Mouse (Mus musculus) stomach, postnatal 0 days (tissue): ENCODE measurements at regions not wholly inside any gene's neighbourhood (a gene's known extent, or its start where the extent isn't known, plus 50 kb on each side); places are given as distances from the start of the nearest gene placed in this dataset.
A peak's percentile ranks its signal among the peaks of the same experiment; 100 is the strongest.

ENCODE experiments used
- ATAC-seq: fragments of 200-750 bp; cut with Nextera tagmentation; 2 replicates; pipeline ENCODE4 v1.8.0; 2017; ENCODE audit not compliant: low FRiP score, low TSS enrichment
- DNase-seq: peaks from one replicate; pipeline ENCODE4 v3.0.0-alpha.2; 2016; ENCODE audit warnings: low spot score
- H3K27ac ChIP-seq: fragments of 300-500 bp; sonication (generic); replicated peaks from 2 replicates; pipeline ENCODE4 v1.5.1; 2014; ENCODE audit warnings: mild to moderate bottlenecking, control low read depth
- H3K27me3 ChIP-seq: fragments of 300-500 bp; sonication (generic); 2 replicates; pipeline ENCODE4 v1.6.1; 2014; ENCODE audit warnings: low read length; ENCODE audit not compliant: control insufficient read depth, insufficient read depth
- H3K36me3 ChIP-seq: fragments of 300-500 bp; sonication (generic); 2 replicates; pipeline ENCODE4 v1.6.1; 2014; ENCODE audit warnings: low read length, mixed read lengths; ENCODE audit not compliant: control insufficient read depth, insufficient read depth
- H3K4me1 ChIP-seq: fragments of 300-500 bp; sonication (generic); replicated peaks from 2 replicates; pipeline ENCODE4 v1.6.1; 2014; ENCODE audit warnings: antibody characterized with exemption; ENCODE audit not compliant: control insufficient read depth, insufficient read depth
- H3K4me2 ChIP-seq: fragments of 300-500 bp; sonication (generic); replicated peaks from 2 replicates; pipeline ENCODE4 v1.6.1; 2014; ENCODE audit warnings: low read depth, mild to moderate bottlenecking, control low read depth, moderate library complexity
- H3K4me3 ChIP-seq: fragments of 300-500 bp; sonication (generic); 2 replicates; pipeline ENCODE4 v1.5.1; 2014; ENCODE audit warnings: low read depth, low read length, control low read depth
- H3K9ac ChIP-seq: fragments of 300-500 bp; sonication (generic); 2 replicates; pipeline ENCODE4 v1.6.1; 2014; ENCODE audit warnings: mild to moderate bottlenecking, low read length, control low read depth, mixed read lengths
- H3K9me3 ChIP-seq: fragments of 300-500 bp; sonication (generic); 2 replicates; pipeline ENCODE4 v1.6.1; 2016; ENCODE audit warnings: low read length; ENCODE audit not compliant: control insufficient read depth
- CTCF ChIP-seq: IDR thresholded peaks from 2 replicates; pipeline ENCODE4 v1.5.1; 2016; ENCODE audit warnings: antibody characterized with exemption, low read depth, mild to moderate bottlenecking, moderate library complexity
- EP300 ChIP-seq: optimal IDR thresholded peaks from 2 replicates; pipeline ENCODE3; 2016; ENCODE audit warnings: antibody characterized with exemption
- WGBS: fragments of 180-500 bp; shearing (Covaris S2); extraction: QIAGEN DNeasy Blood & Tissue Kit; methylation state at CpG from one replicate; pipeline ENCODE4 v1.1.7; 2014; 5-methylcytosine and 5-hydroxymethylcytosine counted together

DNA sequence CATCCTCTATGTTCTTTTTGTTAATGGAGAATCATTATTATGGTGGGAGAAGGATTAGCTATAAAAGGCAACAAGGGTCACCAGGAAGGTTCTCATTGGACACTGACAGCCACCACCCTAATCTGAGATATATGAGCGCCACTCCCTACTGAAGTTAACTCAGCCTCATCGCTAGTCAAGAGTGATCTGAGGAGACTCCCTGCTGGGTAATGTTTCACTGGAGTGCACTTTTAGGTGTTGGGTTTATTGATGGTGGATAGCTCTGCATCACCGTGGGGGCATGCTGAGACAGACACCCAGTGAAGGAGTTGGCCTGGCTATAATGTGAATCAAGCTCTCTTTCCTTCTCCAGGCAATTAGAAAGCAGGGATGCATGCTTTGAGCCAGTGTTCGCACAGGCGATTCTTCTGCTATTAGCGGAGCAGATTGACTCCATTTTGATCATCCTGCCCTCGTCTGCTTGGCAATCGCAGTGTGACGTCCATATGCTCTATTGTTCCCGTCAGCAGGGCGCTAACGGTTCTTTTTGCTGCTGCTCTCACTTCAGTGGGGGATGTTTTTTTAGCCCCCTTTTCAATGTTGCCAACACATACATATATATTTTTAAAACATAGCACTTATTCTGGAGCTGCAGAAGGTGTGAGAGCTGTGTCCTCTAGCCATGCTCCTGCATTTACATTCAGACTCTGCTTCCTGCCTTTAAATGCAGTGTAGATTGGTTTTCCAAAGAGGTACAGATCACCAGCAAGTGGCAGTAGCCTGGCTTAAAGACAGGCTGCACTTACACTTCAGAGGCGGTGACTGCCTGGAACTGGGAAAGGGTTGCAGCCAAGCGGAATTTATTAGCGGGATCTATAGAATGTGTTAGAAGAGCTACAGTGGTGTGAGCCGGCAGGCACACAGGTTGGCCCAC, 263.9 kb upstream of the Dph6 start:
- TF ChIP-seq EP300 (no peak), CTCF (no peak)
- WGBS = 83% methylated on average over 16 of the region's 16 CpGs
- H3K27ac ChIP-seq = no peak overlapping the region
- H3K4me3 ChIP-seq = no peak overlapping the region
- no peaks in the 10 kb centered on the region for H3K4me1 ChIP-seq
- no peaks in the 10 kb centered on the region for H3K9me3 ChIP-seq
- H3K27me3 ChIP-seq = no peaks in the 10 kb centered on the region
- no peaks in the 10 kb centered on the region for H3K36me3 ChIP-seq
- no peak for DNase-seq
- H3K9ac ChIP-seq = no peak overlapping the region
- no peak for ATAC-seq
- H3K4me2 ChIP-seq = no peak overlapping the region

DNA sequence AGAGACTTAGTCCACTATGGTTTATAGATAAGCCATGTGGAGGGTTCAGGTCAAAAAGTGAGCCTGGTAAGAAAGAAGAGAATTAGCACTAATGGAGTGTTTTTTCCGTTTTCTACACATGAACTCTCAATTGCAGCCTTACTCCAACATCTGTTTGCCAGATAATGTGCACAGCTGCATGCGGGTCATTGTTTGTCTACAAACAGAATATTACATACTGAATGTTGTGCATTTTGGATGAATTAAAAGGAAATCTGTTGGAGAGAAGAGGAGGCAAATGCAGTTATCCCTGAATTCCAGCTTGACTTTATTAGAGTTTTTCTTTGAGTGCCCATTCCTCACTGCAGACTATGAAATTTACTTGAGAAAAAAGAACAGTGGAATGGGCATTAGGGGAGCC, 269.1 kb upstream of the Dph6 start:
- Histone ChIP-seq H3K27me3 (no peaks in the 10 kb centered on the region), H3K9me3 (no peaks in the 10 kb centered on the region), H3K27ac (no peak overlapping the region), H3K4me3 (no peak overlapping the region), H3K36me3 (no peaks in the 10 kb centered on the region), H3K4me2 (no peak overlapping the region), H3K4me1 (no peaks in the 10 kb centered on the region), H3K9ac (no peak overlapping the region)
- DNase-seq (no peak), ATAC-seq (no peak)
- TF ChIP-seq CTCF (no peak), EP300 (no peak)
- WGBS = 58% methylated on average over 2 of the region's 2 CpGs

DNA sequence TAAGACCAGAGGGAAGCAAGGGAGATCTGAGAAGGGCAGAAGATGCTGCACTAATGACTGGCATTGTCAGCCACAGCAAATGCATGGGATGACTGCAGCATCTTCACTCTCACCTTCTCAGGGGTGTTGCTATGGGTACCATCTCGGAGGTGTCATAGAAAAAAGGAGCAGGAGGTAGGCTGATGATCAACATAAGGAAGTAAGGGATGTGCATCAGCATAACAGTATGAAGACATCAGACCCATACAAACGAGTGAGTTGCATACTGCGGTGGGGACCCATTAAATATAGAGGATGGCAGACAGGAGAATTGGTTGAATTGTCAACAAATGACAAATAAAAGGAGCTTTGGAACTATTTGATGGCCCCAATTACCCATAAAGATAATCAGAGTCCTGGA, 280.7 kb upstream of the Dph6 start:
- H3K9ac ChIP-seq = no peak overlapping the region
- no peaks in the 10 kb centered on the region for H3K4me1 ChIP-seq
- ATAC-seq (no peak), DNase-seq (no peak)
- no peaks in the 10 kb centered on the region for H3K9me3 ChIP-seq
- TF ChIP-seq CTCF (no peak), EP300 (no peak)
- H3K27ac ChIP-seq = no peak overlapping the region
- 75% methylated on average over 3 of the region's 3 CpGs for WGBS
- no peak overlapping the region for H3K4me2 ChIP-seq
- no peak overlapping the region for H3K4me3 ChIP-seq
- H3K27me3 ChIP-seq = no peaks in the 10 kb centered on the region
- no peaks in the 10 kb centered on the region for H3K36me3 ChIP-seq

DNA sequence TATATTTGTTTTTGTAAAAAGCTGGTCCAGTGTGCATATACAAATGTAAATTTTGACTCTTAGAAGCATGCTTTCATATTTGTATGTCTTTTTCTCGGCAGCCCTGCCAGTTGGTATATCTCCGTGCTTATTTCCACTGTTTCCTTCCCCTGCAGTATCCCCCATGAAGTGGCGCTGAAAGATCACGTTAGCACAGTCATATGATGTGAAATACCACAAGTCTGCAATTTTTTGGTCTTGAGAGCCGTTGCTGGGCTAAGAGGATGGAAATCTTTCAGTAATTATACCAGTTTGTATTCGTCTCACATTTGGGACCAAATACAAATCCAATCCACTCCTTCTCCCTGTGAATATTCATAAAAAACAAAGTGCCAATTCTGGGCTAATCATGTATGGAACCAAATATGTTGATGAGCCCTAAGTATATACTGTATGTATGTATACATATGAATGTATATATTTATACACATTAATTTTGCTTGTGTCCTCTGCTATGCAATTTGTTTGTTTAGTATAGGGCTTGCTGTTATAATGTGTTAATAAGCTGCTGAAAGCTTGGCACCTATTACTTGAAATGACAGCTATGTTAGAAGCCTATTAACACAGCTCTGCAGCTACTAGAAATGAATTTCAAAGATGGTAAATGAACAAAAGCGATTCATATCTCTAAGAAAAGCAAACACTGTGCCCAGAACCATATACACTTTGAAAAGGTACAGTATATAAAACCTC, 283.8 kb upstream of the Dph6 start:
- Histone ChIP-seq H3K27ac (no peak overlapping the region), H3K4me3 (no peak overlapping the region), H3K36me3 (no peaks in the 10 kb centered on the region), H3K4me2 (no peak overlapping the region), H3K9me3 (no peaks in the 10 kb centered on the region), H3K4me1 (no peaks in the 10 kb centered on the region), H3K27me3 (no peaks in the 10 kb centered on the region), H3K9ac (no peak overlapping the region)
- TF ChIP-seq CTCF (peak; percentile 44), EP300 (no peak)
- no peak for ATAC-seq
- no peak for DNase-seq
- 51% methylated on average over 7 of the region's 7 CpGs for WGBS

DNA sequence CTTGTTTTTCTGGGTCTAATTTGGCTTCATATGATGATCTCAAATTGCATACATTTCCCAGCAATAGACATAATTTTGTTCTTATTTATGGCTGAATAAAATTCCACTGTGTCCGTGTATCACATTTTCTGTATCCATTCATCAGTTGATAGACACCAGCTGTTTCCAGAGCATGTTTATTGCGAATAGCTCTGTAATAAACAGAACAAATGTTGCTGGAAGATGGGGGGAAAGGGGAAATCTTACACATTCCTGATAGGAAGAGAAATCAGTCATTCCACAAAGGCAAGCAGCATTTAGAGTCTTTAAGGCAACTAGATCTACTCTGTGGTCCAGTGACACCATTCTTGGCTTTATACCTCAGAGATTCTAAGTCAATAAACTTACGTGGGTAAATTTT, 311.3 kb upstream of the Dph6 start:
- no peak overlapping the region for H3K9ac ChIP-seq
- no peak overlapping the region for H3K27ac ChIP-seq
- H3K27me3 ChIP-seq = no peaks in the 10 kb centered on the region
- WGBS = 60% methylated on average over 3 of the region's 3 CpGs
- DNase-seq (no peak), ATAC-seq (no peak)
- no peaks in the 10 kb centered on the region for H3K36me3 ChIP-seq
- no peaks in the 10 kb centered on the region for H3K4me1 ChIP-seq
- H3K4me2 ChIP-seq = no peak overlapping the region
- no peak for TF ChIP-seq EP300
- no peak for TF ChIP-seq CTCF
- no peaks in the 10 kb centered on the region for H3K9me3 ChIP-seq
- no peak overlapping the region for H3K4me3 ChIP-seq

DNA sequence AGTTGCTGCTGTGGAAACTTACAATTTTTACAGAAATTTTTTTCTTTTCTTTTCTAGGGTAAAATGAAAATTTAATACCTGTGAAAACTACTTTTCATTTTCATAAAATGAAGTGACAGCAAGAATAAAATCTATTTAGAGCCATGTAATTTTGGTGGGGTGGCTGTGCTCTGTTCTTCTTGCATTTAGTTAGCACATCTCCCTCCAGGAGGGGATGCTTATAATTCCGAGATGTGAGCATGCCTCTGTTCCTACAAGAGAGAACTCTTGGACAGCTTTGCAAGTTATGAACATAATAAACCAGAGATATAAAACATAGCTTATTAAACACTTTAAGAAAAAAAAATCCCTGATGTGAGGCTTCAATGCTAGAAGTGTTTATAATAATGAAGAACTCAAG, 313.9 kb upstream of the Dph6 start:
- 43% methylated on average over 1 of the region's 1 CpGs for WGBS
- Histone ChIP-seq H3K4me1 (no peaks in the 10 kb centered on the region), H3K27ac (no peak overlapping the region), H3K9me3 (no peaks in the 10 kb centered on the region), H3K4me3 (no peak overlapping the region), H3K9ac (no peak overlapping the region), H3K4me2 (no peak overlapping the region), H3K36me3 (no peaks in the 10 kb centered on the region), H3K27me3 (no peaks in the 10 kb centered on the region)
- DNase-seq (no peak), ATAC-seq (no peak)
- TF ChIP-seq EP300 = no peak
- no peak for TF ChIP-seq CTCF
